Mouse (Mus musculus): ENCODE results near the gene Spaca1.

DNA sequence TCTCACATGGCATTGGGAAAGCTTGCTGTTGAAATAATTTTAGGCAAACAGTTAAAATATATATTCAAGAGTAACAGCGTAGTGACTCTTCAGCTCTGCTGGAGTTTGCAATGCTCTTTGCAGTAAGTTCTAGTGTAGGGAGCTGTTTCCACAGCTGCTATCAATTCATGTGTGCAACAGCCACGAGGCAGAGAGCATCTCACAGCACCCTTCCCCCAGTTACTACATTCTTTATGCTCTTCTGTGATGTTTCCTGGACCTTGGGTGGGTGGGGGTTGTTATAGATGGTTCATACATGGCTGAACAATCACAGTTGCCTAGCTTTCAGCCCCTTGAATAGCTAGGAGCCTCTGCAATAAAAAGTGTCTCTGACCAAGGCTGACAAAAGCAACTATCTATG is 28.5 kb downstream of the Spaca1 start:
- TF ChIP-seq CTCF (IDR thresholded peaks at IDR 0.05; ENCODE audit: borderline replicate concordance, insufficient read depth, low read length) (no peak), POLR2A (IDR thresholded peaks at IDR 0.05; ENCODE audit: low read depth, low read length) (no peak)
